Mouse (Mus musculus) Patski (cell line): ENCODE measurements at regions not wholly inside any gene's neighbourhood (a gene's known extent, or its start where the extent isn't known, plus 50 kb on each side); places are given as distances from the start of the nearest gene placed in this dataset.
A peak's percentile ranks its signal among the peaks of the same experiment; 100 is the strongest.
"Not testable (repeated sequence)": the region's sequence is repeated elsewhere in the genome, so short reads cannot be mapped to it uniquely, and the experiment has no call there.

ENCODE experiments used
- ATAC-seq: fragments of 100-300 bp; one replicate; pipeline ENCODE4 v1.8.0; 2021
- CTCF ChIA-PET: fragments of 350-600 bp; sonication (Branson Sonifier 250); formaldehyde crosslinking; loops from one replicate; lab custom pipeline; 2022; ENCODE audit warnings: inconsistent platforms; lab: Charles Lee
- POLR2A ChIA-PET: fragments of 350-600 bp; sonication (Branson Sonifier 250); formaldehyde crosslinking; loops from one replicate; lab custom pipeline; 2022; ENCODE audit warnings: antibody characterized with exemption, inconsistent platforms; lab: Charles Lee
- DNase-seq: peaks from one replicate; pipeline ENCODE4 v3.0.0-alpha.2; 2011; ENCODE audit warnings: low read depth, low spot score
- H3K27me3 ChIP-seq: fragments of 371-371 bp; one replicate; pipeline ENCODE4 v1.5.1; 2021
- CTCF ChIP-seq: fragments of 100-300 bp; IDR thresholded peaks from one replicate; pipeline ENCODE4 v1.5.1; 2021
- in situ Hi-C: fragments of 300-500 bp; cut with MboI; formaldehyde crosslinking; loops from 3 replicates; pipeline ENCODE4 v1.11.1; 2018; ENCODE audit warnings: low pct_unique_long_range_greater_than_20kb, mixed read lengths

DNA sequence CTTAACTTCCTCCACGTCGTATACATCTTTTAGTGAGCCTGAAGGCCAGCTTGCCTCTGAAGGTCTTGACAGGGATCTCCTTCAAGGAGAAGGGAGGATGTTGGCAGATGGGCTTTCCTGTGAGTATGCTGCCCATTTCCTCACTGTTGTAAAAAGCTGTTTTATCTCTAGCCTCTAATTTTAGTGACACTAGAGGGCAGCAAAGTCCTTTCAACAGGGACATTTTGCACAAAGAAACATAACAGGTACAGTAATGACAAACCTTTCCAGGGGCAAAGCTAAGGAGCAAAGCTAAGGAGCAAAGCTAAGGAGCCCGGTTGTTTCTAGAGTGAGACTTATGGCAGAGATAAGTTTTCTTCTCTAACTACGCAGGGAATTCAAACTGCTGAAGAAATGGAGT is 59.0 kb upstream of the Kbtbd8 start:
- peak; percentile 12 for DNase-seq
- H3K27me3 ChIP-seq, result peaks cover 9% of the 10 kb centered on the region
- POLR2A ChIA-PET, result no interaction called here
- no peak for ATAC-seq
- TF ChIP-seq CTCF, result peak; percentile 58
- in situ Hi-C loops, result no loop called here
- CTCF ChIA-PET, result interaction anchor here (1.0 to 1.1 kb wide), 4 partner anchors 9 to 1954 kb away, joined by 3 to 4 read pairs (median 3); no protein-coding TSS in a partner anchor

DNA sequence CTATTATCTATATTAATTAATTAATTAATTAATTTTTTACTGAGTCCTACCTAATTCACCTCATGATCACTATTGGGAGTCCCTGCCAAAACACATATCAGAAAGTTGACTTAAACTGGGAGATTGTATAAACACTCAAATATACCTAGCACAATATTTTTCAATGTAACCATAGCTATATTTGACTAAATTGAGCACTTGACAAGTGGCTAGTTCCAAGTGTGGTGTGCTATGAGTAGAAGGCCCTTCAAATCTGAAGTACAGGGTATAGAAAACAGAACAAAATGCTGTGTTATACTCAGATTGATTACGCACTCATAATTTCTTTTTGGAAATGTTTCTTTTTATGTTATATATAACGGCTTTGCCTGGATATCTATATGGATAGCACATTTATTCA is 60.8 kb upstream of the Kbtbd8 start:
- no peak for TF ChIP-seq CTCF
- in situ Hi-C loops, result no loop called here
- ChIA-PET POLR2A (no interaction called here), CTCF (no interaction called here)
- no peak for ATAC-seq
- peaks cover 9% of the 10 kb centered on the region for H3K27me3 ChIP-seq
- no peak for DNase-seq

DNA sequence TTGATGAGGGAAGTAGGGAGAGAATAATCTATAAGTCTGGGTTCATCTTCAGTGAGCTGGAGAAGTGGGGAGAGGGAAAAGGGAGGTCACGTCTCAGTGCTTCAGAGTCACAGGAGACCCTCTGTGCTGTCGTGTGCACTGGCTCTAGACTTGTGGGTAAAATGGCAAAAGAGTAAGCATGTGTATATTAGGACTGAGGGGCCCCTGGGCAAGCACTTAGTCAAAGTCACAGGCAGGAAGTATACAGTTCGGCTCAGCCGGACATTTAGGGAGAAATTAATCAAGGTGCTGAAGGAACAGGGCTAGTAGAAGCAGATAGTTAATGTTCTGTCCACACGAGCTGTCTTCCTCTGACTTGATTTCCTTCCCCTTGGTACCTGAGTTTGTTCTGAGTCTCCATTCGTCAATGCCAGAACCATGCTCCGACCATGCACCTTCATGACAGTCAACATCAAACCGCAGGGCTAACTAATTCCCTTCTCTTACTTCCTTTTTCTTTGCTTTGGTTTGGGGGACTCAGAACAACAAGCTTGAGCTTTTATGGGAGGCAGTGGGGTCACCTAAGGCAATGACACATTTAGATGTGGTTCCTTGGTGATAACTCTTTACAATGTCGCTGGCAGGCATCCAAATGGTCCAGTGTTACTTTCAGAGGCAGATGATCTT is 63.2 kb upstream of the Kbtbd8 start:
- ChIA-PET POLR2A (no interaction called here), CTCF (no interaction called here)
- H3K27me3 ChIP-seq, result peaks cover 12% of the 10 kb centered on the region
- TF ChIP-seq CTCF, result no peak
- in situ Hi-C loops, result no loop called here
- no peak for DNase-seq
- ATAC-seq, result no peak

DNA sequence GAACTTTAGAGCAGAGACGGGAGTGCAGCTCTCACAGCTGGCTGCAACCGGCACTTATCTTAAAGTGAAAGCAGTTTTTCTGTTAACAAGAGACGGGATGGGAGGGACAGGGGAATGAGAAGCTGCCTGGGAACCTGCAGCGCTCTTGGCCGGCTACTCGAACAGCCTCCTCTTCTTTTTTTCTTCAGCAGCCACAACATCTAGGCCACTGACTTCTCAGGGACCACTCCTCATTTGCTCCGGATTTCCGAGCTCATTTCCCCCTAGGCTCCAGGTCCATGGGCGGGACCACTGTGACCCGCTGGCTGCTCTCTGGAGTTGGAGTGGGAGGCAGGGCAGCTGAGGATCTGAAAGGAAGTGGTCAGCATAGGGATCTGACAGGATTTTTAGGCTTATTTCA is 75.7 kb upstream of the Kbtbd8 start:
- CTCF ChIA-PET, DNase-seq, H3K27me3 ChIP-seq, POLR2A ChIA-PET, ATAC-seq, in situ Hi-C loops: not testable (repeated sequence)

DNA sequence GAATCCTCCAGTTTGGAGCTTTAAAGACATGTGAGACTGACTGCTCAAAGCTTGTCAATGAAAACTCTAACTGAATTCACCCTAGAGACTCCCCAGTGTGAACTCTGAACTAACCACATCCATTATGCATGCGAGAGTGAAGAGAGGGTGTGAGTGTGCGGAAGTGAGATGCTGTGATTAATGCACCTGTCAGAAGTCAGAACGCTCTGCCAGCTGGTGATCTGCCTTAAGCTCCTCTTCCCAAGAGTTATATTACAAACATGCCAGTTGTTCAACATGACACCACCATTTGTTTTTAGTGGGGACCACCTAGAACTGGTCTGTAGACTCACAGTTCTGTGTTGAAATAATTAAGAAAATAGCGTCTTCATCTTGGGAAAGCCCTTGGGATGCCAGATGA is 92.8 kb upstream of the Kbtbd8 start:
- ATAC-seq (no peak), DNase-seq (no peak)
- TF ChIP-seq CTCF, result no peak
- in situ Hi-C loops, result no loop called here
- CTCF ChIA-PET, result no interaction called here
- H3K27me3 ChIP-seq, result peaks cover 40% of the 10 kb centered on the region
- POLR2A ChIA-PET, result no interaction called here

DNA sequence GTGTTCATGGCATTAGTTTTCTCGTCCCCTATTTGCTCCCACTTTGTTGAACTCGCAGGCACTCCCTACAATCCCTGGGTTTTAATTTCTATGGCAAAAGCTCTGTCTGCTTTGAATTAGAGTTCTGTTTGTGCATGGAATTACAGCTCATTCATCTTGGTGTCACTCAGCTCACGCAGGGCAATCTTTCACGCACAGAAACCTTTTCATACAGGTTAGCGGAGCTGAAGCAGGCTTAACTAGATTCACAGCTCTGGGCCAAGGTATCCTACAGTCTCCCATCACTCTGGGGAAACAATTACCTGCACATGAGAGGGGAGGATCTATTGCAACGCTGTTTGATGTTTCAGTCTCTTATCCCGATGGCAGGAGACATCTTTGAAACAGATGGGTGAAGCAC is 95.3 kb upstream of the Kbtbd8 start:
- in situ Hi-C loops, result no loop called here
- CTCF ChIA-PET, result no interaction called here
- no peak for TF ChIP-seq CTCF
- no peak for DNase-seq
- peaks cover 30% of the 10 kb centered on the region for H3K27me3 ChIP-seq
- ATAC-seq, result no peak
- POLR2A ChIA-PET, result interaction anchor here (1.1 kb wide), 1 partner anchor 26 kb away, joined by 3 read pairs; no protein-coding TSS in a partner anchor

DNA sequence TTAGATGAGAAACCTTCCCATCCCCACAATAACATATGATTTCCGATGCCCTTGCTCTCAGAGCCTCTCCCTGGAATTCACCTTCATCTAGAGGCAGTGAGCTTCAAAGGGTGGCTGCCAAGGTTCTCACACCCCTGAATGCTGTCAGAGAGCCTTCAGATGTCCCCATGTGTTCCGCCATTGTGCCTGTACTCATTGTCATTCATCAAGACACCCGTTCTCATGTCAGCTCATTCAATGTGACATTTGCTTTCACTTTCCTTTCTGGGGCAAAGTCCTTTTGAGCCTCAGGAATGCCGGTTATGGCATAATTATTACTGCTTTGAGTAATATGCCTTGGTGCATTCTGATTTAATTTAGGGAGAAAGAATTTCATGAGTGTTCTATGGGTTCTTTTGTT is 99.1 kb upstream of the Kbtbd8 start:
- H3K27me3 ChIP-seq, result peaks cover 14% of the 10 kb centered on the region
- ATAC-seq, result no peak
- in situ Hi-C loops, result no loop called here
- no peak for DNase-seq
- CTCF ChIA-PET, result no interaction called here
- no peak for TF ChIP-seq CTCF
- POLR2A ChIA-PET, result no interaction called here

DNA sequence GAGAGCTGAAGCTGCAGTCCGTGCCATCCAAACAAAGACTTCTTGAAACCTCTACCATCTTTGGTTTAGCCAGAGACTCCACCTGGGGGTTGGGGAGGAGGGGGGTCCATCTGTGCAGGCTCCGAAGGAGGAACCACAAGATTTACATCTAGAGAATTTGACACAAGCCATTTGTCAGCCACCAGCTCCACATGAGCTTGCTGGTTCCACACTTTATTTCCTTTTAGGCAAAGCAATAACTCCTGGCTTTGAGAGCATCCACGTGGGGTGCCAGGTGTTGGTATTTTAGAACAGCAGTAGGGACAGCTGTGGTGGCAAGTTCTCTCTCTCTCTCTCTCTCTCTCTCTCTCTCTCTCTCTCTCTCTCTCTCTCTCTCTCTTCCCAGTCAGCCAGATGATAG is 99.6 kb upstream of the Kbtbd8 start:
- in situ Hi-C loops, result no loop called here
- peaks cover 13% of the 10 kb centered on the region for H3K27me3 ChIP-seq
- ChIA-PET POLR2A (no interaction called here), CTCF (no interaction called here)
- DNase-seq, result no peak
- no peak for TF ChIP-seq CTCF
- ATAC-seq, result no peak

DNA sequence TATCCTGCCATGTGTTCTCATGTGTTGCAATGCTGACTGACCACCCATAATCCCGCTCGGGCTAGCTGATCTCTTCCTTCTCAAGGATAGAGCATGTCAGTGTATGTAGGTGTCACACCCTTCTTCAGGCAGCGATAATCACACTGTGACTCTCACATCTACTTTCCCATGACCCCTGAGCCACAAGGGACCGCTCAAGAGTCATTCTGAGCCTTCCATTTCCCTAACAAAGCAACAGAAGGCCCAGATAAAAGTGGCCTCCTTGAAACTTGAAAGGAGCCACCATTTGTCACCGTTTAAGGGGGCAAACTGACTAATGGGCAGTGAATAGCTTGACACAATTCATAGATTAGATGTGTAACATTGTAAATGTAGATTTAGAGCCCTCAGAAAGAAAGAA is 103.9 kb upstream of the Kbtbd8 start:
- H3K27me3 ChIP-seq, result peaks cover 37% of the 10 kb centered on the region
- ChIA-PET POLR2A (no interaction called here), CTCF (no interaction called here)
- no peak for TF ChIP-seq CTCF
- no peak for ATAC-seq
- in situ Hi-C loops, result no loop called here
- DNase-seq, result no peak

DNA sequence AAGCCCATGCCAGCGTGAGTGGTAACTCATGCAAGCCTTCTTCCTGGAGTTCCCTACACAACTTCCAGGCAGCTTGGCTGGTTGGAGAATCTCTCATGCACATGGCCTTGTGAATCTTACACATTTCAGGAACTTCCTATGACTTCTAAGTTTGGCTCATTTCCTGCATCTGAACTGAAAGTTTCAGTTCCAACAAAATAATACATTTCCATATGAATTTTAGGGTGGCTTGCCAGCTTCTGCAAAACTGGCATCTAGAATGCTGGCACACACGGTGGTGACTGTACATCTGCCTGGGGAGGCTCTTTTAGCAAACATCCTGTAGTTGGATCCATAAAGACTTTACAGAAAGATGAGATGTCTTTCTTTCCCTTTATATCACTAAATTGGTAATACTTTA is 110.6 kb upstream of the Kbtbd8 start:
- no peak for ATAC-seq
- in situ Hi-C loops, result no loop called here
- POLR2A ChIA-PET, result no interaction called here
- DNase-seq, result no peak
- H3K27me3 ChIP-seq, result peaks cover 49% of the 10 kb centered on the region
- no peak for TF ChIP-seq CTCF
- CTCF ChIA-PET, result no interaction called here

DNA sequence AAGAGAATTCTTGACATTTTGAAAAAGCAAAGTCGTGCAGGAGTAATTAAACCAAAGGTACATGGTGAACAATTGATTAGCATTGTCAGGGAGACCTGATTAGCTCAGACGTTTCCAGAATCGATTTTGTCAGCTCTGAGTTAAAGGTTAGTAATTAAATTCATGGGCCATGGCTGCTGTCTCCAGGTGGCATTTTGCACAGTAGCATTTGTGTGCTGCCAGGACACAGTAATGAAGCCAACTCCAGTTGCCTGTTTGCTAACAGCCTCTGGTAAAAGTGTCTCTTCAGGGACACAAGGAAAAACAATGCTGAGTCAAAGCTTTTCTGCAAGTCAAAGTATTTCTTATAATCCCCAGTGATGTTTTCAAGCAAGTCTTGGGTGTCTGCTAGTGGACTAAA is 113.3 kb upstream of the Kbtbd8 start:
- peaks cover 28% of the 10 kb centered on the region for H3K27me3 ChIP-seq
- no peak for ATAC-seq
- in situ Hi-C loops, result no loop called here
- CTCF ChIA-PET, result no interaction called here
- TF ChIP-seq CTCF, result no peak
- POLR2A ChIA-PET, result no interaction called here
- no peak for DNase-seq

DNA sequence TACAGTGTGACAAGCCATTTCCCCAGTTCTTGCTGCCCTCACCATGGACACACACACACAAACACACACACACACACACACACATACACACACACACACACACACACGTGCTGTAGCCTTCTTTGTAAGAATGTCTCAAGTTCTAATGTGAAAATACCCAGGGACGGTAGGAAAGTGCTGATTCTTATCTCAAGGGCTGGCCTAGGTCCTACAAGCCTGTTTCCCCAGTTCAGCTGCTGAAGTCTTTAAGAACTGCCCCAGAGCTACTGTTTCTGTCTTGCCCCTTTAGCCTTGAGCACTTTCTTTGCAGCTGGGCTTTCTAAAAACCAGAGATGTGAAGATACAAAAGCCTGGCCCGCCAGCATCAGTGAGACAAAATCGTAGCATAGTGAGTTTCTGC is 117.5 kb upstream of the Kbtbd8 start:
- ChIA-PET CTCF (no interaction called here), POLR2A (no interaction called here)
- ATAC-seq (no peak), DNase-seq (no peak)
- no peak for TF ChIP-seq CTCF
- H3K27me3 ChIP-seq, result no peaks in the 10 kb centered on the region
- in situ Hi-C loops, result no loop called here
